ENCODE assay signal across 8 mouse cellular contexts in genomic region chr19:57328792-57329191, GRCm38 (mm10). TPM values are rescaled to one million over a fixed set of nuclear protein-coding genes. Genes with fewer than 3 reads are reported as not detected.
DNase-seq lines count a peak whose midpoint lies in the region; ATAC-seq and TF ChIP-seq lines count a peak whose summit lies in the region.

No protein-coding gene starts in this region.

- peak; percentile 49 for DNase-seq in gastrocnemius, adult 18-20 months (ENCODE audit: low spot score)
- no peak for DNase-seq in gastrocnemius, postnatal 25 days
- peak; percentile 57 to 64 for DNase-seq in right cerebral cortex, adult 2 months (ENCODE audit: low spot score in 2 of 2)
- no peak for DNase-seq in right cerebral cortex, postnatal 14 days
- DNase-seq in brain, adult 2 months (ENCODE audit: low read depth, low spot score), result peak; percentile 83
- peak; percentile 43 for DNase-seq in forelimb bud, embryonic 11.5 days (ENCODE audit: low read depth, low spot score)
- DNase-seq in liver, postnatal 0 days, result peak; percentile 55

- no peak overlapping the region for H3K4me3 ChIP-seq in liver, postnatal 0 days (ENCODE audit: low read depth, low read length)

- no peaks in the 10 kb centered on the region for H3K9me3 ChIP-seq in liver, postnatal 0 days (ENCODE audit: low read length)

- 41% methylated on average over 12 of the region's 12 CpGs for WGBS in liver, postnatal 0 days (ENCODE audit: insufficient replicate concordance)

- no peak for ATAC-seq in liver, postnatal 0 days
- no peak for ATAC-seq in activated CD4-positive, CD25-positive, alpha-beta regulatory T cell, adult 4 months

- no peak overlapping the region for H3K27ac ChIP-seq in liver, postnatal 0 days (ENCODE audit: low read depth)

- H3K27me3 ChIP-seq in liver, postnatal 0 days (ENCODE audit: insufficient read depth, low read length), result no peaks in the 10 kb centered on the region

- TF ChIP-seq EP300 in liver, postnatal 0 days (IDR thresholded peaks at IDR 0.05; ENCODE audit: low read depth), result no peak

- no peaks in the 10 kb centered on the region for H3K36me3 ChIP-seq in liver, postnatal 0 days (replicated peaks; ENCODE audit: insufficient read depth, low read length)

- no peaks in the 10 kb centered on the region for H3K4me1 ChIP-seq in liver, postnatal 0 days (ENCODE audit: insufficient read depth)

- H3K9ac ChIP-seq in liver, postnatal 0 days (replicated peaks), result no peak overlapping the region

- peak overlapping the region; percentile 24; the same call in 1 of the 2 replicates for H3K4me2 ChIP-seq in liver, postnatal 0 days (ENCODE audit: low read depth, low read length)

- peak; percentile 85 for TF ChIP-seq CTCF in liver, postnatal 0 days (IDR thresholded peaks at IDR 0.05; ENCODE audit: low read depth)

RNA-seq across cellular contexts. Expression of gene Ablim1, which starts 14.1 kb away (rescaled TPM):
- total RNA-seq in gastrocnemius, adult 18-20 months (2021), result 10 to 100 TPM; 36.0 to 65.7 TPM
- total RNA-seq in gastrocnemius, postnatal 25 days (2021), result 10 to 100 TPM; 37.6 to 41.4 TPM
- 11.5 and 12.0 TPM in 2 replicates for polyA plus RNA-seq in liver, postnatal 0 days (2015; fragmentation: Nextera tagmentation; extraction: Ambion mirVana)
- 100 to 1,000 TPM; 268 to 273 TPM for polyA plus RNA-seq in activated CD4-positive, CD25-positive, alpha-beta regulatory T cell, adult 4 months (2017; shearing (Covaris generic))

RNA-seq across cellular contexts. Expression of gene Fam160b1, which starts 31.7 kb away (rescaled TPM):
- 1 to 10 TPM; 8.8 to 9.7 TPM for total RNA-seq in gastrocnemius, adult 18-20 months (2021)
- total RNA-seq in gastrocnemius, postnatal 25 days (2021), result 1 to 10 TPM; 8.2 to 9.0 TPM
- 7.8 and 9.2 TPM in 2 replicates for polyA plus RNA-seq in liver, postnatal 0 days (2015; fragmentation: Nextera tagmentation; extraction: Ambion mirVana)
- 1 to 10 TPM; 8.3 to 9.0 TPM for polyA plus RNA-seq in activated CD4-positive, CD25-positive, alpha-beta regulatory T cell, adult 4 months (2017; shearing (Covaris generic))

Comparison
In these comparisons a context has a peak if more than half of its experiments do, and no peak if none do; other contexts are left out.
1. DNase-seq: peak in gastrocnemius, adult 18-20 months (single experiment), right cerebral cortex, adult 2 months (2 of 2), brain, adult 2 months (single experiment), forelimb bud, embryonic 11.5 days (single experiment) and liver, postnatal 0 days (single experiment); none in gastrocnemius, postnatal 25 days (single experiment) and right cerebral cortex, postnatal 14 days (single experiment).